In the genomic region with DNA sequence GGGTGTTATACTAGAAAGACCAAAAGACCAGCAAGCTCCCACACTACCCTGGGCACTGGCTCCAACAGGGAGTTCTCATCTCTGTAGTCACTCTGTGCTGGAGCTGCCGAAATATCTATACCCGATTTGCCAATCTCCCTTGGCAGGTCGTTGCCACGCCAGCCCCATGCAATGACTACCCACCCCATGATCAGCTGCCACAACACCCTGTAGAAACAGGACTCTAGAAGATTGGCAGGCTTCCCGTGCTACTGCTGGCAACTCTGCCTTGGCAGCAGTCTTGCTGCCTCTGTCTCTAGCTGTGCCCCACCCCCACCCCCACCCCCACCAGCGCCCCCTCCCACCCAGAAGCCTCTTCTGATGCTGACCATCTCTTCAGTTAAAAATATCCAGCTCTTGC, we compare ENCODE assay signal across 23 mouse cellular contexts.
DNase-seq lines count a peak whose midpoint lies in the region; ATAC-seq lines count a peak whose summit lies in the region.
"Had no signal": no experiment of that assay in that cellular context is flagged by ENCODE, and none has a peak within 500 bp of the region (broad histone marks: within the 10 kb centered on the region; RNA-seq: fewer than 3 reads in every experiment).

No protein-coding gene starts in this region.

- no peak overlapping the region for H3K27ac ChIP-seq in forebrain, embryonic 14.5 days (ENCODE audit: low read depth, low read length)
- no peak overlapping the region for H3K27ac ChIP-seq in forebrain, embryonic 10.5 days
- H3K27ac ChIP-seq in hindbrain, embryonic 15.5 days (replicated peaks): no peak overlapping the region
- H3K27ac ChIP-seq in hindbrain, embryonic 11.5 days (ENCODE audit: low read depth, low read length): no peak overlapping the region
- H3K27ac ChIP-seq: forebrain, embryonic 15.5 days; gastrocnemius, adult 2 months; heart, adult 2 months; limb, embryonic 10.5 days; midbrain, embryonic 10.5 days; neural tube, embryonic 13.5 days had no signal

- peak; percentile 0 for DNase-seq in forebrain, embryonic 14.5 days (ENCODE audit: low spot score)
- no peak for DNase-seq in forebrain, embryonic 10.5 days (ENCODE audit: extremely low spot score, low spot score)
- DNase-seq in hindbrain, embryonic 11.5 days (ENCODE audit: low spot score): no peak
- peak; percentile 1 to 3 for DNase-seq in right cerebral cortex, adult 2 months (ENCODE audit: low spot score in 2 of 2)
- no peak for DNase-seq in right cerebral cortex, postnatal 14 days
- peak; percentile 1 to 29 for DNase-seq in layer of hippocampus, postnatal 14 days (ENCODE audit: low spot score in 2 of 2)
- no peak for DNase-seq in gastrocnemius, postnatal 4 days (ENCODE audit: low spot score in 2 of 2)
- DNase-seq: adrenal gland, adult 8-10 months; cerebellum, adult 9-10 months; gastrocnemius, adult 2 months; kidney, adult 2 months; kidney, postnatal 14 days; lung, embryonic 14.5 days; lung, postnatal 4 days; spleen, adult 18-20 months; thymus, adult 2 months had no signal

- no peaks in the 10 kb centered on the region for H3K36me3 ChIP-seq in forebrain, embryonic 14.5 days (ENCODE audit: control insufficient read depth, insufficient read depth, low read length)
- H3K36me3 ChIP-seq in forebrain, embryonic 10.5 days (replicated peaks): no peaks in the 10 kb centered on the region
- H3K36me3 ChIP-seq in hindbrain, embryonic 15.5 days: no peaks in the 10 kb centered on the region
- no peaks in the 10 kb centered on the region for H3K36me3 ChIP-seq in hindbrain, embryonic 11.5 days (ENCODE audit: control insufficient read depth, insufficient read depth, low read length)
- H3K36me3 ChIP-seq: forebrain, embryonic 15.5 days; limb, embryonic 10.5 days; midbrain, embryonic 10.5 days; neural tube, embryonic 13.5 days had no signal

- 86% methylated on average over 6 of the region's 6 CpGs for WGBS in forebrain, embryonic 14.5 days
- 75% methylated on average over 6 of the region's 6 CpGs for WGBS in forebrain, embryonic 10.5 days
- WGBS in hindbrain, embryonic 15.5 days: 64% methylated on average over 6 of the region's 6 CpGs
- WGBS in hindbrain, embryonic 11.5 days: 75% methylated on average over 6 of the region's 6 CpGs

- H3K4me3 ChIP-seq in forebrain, embryonic 14.5 days (ENCODE audit: low read depth, low read length): no peak overlapping the region
- H3K4me3 ChIP-seq in forebrain, embryonic 10.5 days: no peak overlapping the region
- H3K4me3 ChIP-seq in hindbrain, embryonic 15.5 days: no peak overlapping the region
- H3K4me3 ChIP-seq in hindbrain, embryonic 11.5 days (ENCODE audit: low read depth, low read length): no peak overlapping the region
- H3K4me3 ChIP-seq: forebrain, embryonic 15.5 days; gastrocnemius, adult 2 months; heart, adult 2 months; limb, embryonic 10.5 days; midbrain, embryonic 10.5 days; neural tube, embryonic 13.5 days had no signal

- no peaks in the 10 kb centered on the region for H3K27me3 ChIP-seq in forebrain, embryonic 14.5 days (replicated peaks; ENCODE audit: control insufficient read depth, insufficient read depth, low read length)
- H3K27me3 ChIP-seq in forebrain, embryonic 10.5 days (ENCODE audit: poor library complexity, severe bottlenecking): no peaks in the 10 kb centered on the region
- no peaks in the 10 kb centered on the region for H3K27me3 ChIP-seq in hindbrain, embryonic 15.5 days
- H3K27me3 ChIP-seq in hindbrain, embryonic 11.5 days (ENCODE audit: control insufficient read depth, insufficient read depth, low read length): no peaks in the 10 kb centered on the region
- H3K27me3 ChIP-seq: forebrain, embryonic 15.5 days; neural tube, embryonic 13.5 days had no signal

- no peak overlapping the region for H3K9ac ChIP-seq in forebrain, embryonic 14.5 days (ENCODE audit: low read length)
- no peak overlapping the region for H3K9ac ChIP-seq in hindbrain, embryonic 15.5 days
- no peak overlapping the region for H3K9ac ChIP-seq in hindbrain, embryonic 11.5 days (ENCODE audit: low read depth, low read length)
- H3K9ac ChIP-seq: forebrain, embryonic 15.5 days; lung, embryonic 14.5 days; neural tube, embryonic 13.5 days had no signal

- H3K4me2 ChIP-seq in forebrain, embryonic 14.5 days (ENCODE audit: low read length): no peak overlapping the region
- no peak overlapping the region for H3K4me2 ChIP-seq in hindbrain, embryonic 15.5 days
- no peak overlapping the region for H3K4me2 ChIP-seq in hindbrain, embryonic 11.5 days (replicated peaks; ENCODE audit: low read depth, low read length)
- H3K4me2 ChIP-seq: forebrain, embryonic 15.5 days; liver, embryonic 11.5 days; lung, embryonic 14.5 days; neural tube, embryonic 13.5 days had no signal

- H3K4me1 ChIP-seq in forebrain, embryonic 14.5 days (ENCODE audit: control insufficient read depth, insufficient read depth, low read length): no peaks in the 10 kb centered on the region
- no peaks in the 10 kb centered on the region for H3K4me1 ChIP-seq in forebrain, embryonic 10.5 days
- H3K4me1 ChIP-seq in hindbrain, embryonic 15.5 days (replicated peaks): no peaks in the 10 kb centered on the region
- no peaks in the 10 kb centered on the region for H3K4me1 ChIP-seq in hindbrain, embryonic 11.5 days (replicated peaks; ENCODE audit: control insufficient read depth, insufficient read depth, low read length)
- H3K4me1 ChIP-seq: forebrain, embryonic 15.5 days; limb, embryonic 10.5 days; midbrain, embryonic 10.5 days; neural tube, embryonic 13.5 days had no signal

- no peaks in the 10 kb centered on the region for H3K9me3 ChIP-seq in forebrain, embryonic 14.5 days (replicated peaks; ENCODE audit: control insufficient read depth, low read length)
- no peaks in the 10 kb centered on the region for H3K9me3 ChIP-seq in forebrain, embryonic 10.5 days
- no peaks in the 10 kb centered on the region for H3K9me3 ChIP-seq in hindbrain, embryonic 15.5 days
- no peaks in the 10 kb centered on the region for H3K9me3 ChIP-seq in hindbrain, embryonic 11.5 days (ENCODE audit: control insufficient read depth, low read length)
- H3K9me3 ChIP-seq: forebrain, embryonic 15.5 days; limb, embryonic 10.5 days; midbrain, embryonic 10.5 days; neural tube, embryonic 13.5 days had no signal

- ATAC-seq in forebrain, embryonic 14.5 days: no peak; the same call in 1 of the 2 replicates
- 0 out of 2 replicates have a peak, but pooled peaks have one; percentile 23 for ATAC-seq in hindbrain, embryonic 15.5 days (ENCODE audit: low FRiP score, low read depth)
- ATAC-seq in hindbrain, embryonic 11.5 days (ENCODE audit: low FRiP score): no peak
- ATAC-seq: forebrain, embryonic 15.5 days had no signal

Comparison
In these comparisons a context has a peak if more than half of its experiments do, and no peak if none do; other contexts are left out.
1. DNase-seq: peak in forebrain, embryonic 14.5 days (single experiment), right cerebral cortex, adult 2 months (2 of 2) and layer of hippocampus, postnatal 14 days (2 of 2); none in forebrain, embryonic 10.5 days (single experiment), hindbrain, embryonic 11.5 days (single experiment), right cerebral cortex, postnatal 14 days (single experiment) and gastrocnemius, postnatal 4 days (0 of 2).